Mouse (Mus musculus): Measurements from ENCODE around the gene Naip2. TPM values are rescaled to one million over a fixed set of nuclear protein-coding genes. Genes with fewer than 3 reads are reported as not detected.

Gene Naip2
- total RNA-seq, 2 experiments from 2014 or later = 0.42 to 0.48 TPM

DNA sequence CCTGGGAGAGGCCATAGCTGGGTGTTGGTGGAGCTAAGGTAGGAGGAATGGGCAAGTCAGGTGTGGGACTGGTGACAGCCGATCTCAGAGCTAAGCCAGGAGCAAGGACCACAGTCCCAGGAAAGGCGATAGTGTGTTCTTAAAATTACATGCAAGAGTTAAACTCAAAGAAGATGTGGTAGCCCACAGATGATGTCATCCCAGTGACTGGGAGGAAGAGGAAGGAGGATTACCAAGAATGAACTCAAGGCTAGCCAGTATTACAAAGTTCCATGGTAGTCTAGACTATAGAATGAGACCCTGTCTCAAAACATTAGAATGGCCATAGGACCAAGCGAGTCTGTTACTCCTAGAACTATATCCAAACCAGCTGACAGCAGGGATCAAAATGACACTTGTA is 45.3 kb downstream of the Naip2 start:
- intact Hi-C loops (cut with DNase I) = no loop called here
- no peak overlapping the region for H3K4me3 ChIP-seq
- DNase-seq (ENCODE audit: extremely low spot score in 1 of 2, low spot score in 2 of 2) = no peak
- no peak overlapping the region for H3K27ac ChIP-seq
- no peak for TF ChIP-seq CTCF (IDR thresholded peaks at IDR 0.05)

DNA sequence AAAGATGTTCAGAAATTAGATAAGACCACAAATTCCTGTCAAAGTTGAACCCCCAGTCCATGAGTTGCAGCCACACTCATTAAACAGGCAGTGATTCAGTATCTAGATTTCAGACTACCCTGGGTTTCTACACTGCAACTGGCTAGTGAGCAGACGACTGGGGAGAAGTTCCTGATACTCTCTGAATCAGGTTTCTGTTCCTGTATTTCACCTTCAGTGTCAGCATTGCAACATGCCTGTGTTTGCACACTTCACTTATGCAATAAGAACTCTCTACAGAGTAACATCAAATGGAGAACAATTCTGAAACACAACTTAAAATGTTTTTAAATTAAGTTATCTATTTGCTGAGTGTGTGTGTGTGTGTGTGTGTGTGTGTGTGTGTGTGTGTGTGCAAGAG is 49.2 kb downstream of the Naip2 start:
- TF ChIP-seq CTCF (IDR thresholded peaks at IDR 0.05) = no peak
- Histone ChIP-seq H3K27ac (no peak overlapping the region), H3K4me3 (no peak overlapping the region)
- intact Hi-C loops (cut with DNase I) = no loop called here
- no peak for DNase-seq (ENCODE audit: extremely low spot score in 1 of 2, low spot score in 2 of 2)

DNA sequence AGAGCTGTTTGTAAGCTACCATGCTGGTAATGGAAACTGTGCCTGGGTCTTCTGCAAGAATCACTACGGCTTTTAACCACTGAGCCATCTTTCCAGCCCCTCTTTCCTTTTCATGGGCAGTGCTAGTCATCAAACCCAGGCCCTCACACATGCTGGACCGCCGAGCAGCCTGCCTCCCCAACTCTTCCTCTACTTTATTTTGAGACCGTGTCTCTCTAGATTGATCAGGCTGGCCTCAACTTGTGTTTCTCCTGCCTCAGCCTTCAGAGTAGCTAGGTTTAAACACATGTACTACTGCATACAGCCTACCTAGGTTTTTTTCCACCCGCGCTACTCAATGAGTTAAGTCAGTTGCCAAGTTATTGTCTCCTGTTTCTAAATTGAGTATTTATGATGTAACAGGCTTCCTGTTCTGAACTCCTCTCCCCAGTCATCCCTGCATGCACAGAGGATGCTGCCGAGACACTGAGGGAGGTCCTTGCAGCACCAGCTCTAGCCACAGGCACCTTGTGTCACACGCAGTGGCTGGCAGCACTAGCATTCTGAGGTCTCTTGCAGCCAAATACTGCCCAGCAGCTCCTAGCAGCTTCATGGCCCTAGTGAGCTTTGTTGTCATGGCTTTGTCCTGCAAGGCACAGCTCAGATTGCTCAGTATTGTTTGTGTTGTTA is 60.1 kb downstream of the Naip2 start:
- intact Hi-C loops (cut with DNase I) = no loop called here
- Histone ChIP-seq H3K4me3 (no peak overlapping the region), H3K27ac (no peak overlapping the region)
- no peak for DNase-seq (ENCODE audit: extremely low spot score in 1 of 2, low spot score in 2 of 2)
- no peak for TF ChIP-seq CTCF (IDR thresholded peaks at IDR 0.05)

DNA sequence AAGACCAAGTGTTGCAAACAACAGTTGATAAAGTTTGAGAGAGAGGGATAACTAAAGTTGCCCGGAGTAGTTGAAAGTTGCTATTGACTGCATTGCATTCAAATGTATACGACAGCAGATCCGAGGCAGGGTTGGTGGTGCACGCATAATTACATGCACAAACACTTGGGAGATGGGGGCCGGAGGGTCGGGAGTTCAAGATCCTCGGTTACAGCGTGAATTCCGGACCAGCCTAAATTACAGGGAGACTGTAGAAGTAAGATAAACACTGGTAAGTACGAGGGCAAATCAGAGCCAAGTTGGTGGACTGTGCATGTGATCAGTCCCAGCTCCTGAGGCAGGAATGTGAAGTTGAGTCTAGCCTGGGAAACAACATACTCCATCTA is 76.6 kb downstream of the Naip2 start:
- no peak for DNase-seq (ENCODE audit: extremely low spot score in 1 of 2, low spot score in 2 of 2)
- intact Hi-C loops (cut with DNase I) = no loop called here
- H3K27ac ChIP-seq = no peak overlapping the region
- no peak for TF ChIP-seq CTCF (IDR thresholded peaks at IDR 0.05)
- peak overlapping the region; percentile 88 for H3K4me3 ChIP-seq

DNA sequence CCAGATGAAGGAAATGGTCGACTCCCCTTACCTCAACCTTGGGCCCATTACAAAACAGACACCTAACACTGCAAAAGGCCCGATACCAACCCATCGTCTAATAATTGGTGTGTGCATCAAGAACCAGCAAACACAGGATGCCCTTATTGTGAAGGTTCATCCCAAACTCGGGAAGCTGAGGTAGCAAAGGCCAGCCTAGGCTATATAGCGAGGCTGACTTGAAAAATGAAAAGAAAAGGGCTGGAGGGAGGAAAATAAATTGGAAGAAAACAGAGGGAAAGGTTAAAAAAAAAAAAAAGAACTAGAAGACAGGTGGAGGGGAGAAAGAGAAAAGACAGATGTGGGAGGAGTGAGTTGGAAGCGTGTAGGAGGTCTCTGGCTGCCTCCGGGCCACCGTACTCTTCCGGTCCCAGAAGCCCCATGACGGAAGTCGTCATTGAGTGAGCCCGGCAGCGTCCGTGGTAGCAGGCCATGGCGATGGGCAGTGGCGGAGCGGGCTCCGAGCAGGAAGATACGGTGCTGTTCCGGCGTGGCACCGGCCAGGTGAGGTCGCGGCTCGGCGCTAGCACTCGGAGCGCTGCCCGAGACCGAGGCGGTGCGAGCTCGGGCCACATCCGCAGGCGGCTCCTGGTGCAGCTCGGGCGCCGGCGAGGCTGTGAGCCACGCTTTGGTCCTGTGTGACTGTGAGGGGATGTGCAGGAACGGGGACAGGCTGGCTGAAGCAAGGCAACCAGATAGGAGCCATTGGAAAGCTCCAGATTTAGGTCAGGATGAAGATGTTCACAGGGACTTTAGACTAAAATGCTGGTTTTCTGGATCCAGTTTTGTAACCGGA is 77.3 kb downstream of the Naip2 start, which contains the start of gene Smn1:
Smn1 (plus strand) TSS at position 430 of the 835 bp plus-strand sequence.
- Histone ChIP-seq H3K27ac (peak within 1 kb of the TSS; percentile 38), H3K4me3 (peak within 1 kb of the TSS; percentile 88)
- DNase-seq (ENCODE audit: extremely low spot score in 1 of 2, low spot score in 2 of 2) = peak; percentile 95 to 97
- intact Hi-C loops (cut with DNase I) = loop anchor here (1.0 kb wide), 1 partner anchor 8 kb away; no protein-coding TSS in a partner anchor
- TF ChIP-seq CTCF (IDR thresholded peaks at IDR 0.05) = no peak

DNA sequence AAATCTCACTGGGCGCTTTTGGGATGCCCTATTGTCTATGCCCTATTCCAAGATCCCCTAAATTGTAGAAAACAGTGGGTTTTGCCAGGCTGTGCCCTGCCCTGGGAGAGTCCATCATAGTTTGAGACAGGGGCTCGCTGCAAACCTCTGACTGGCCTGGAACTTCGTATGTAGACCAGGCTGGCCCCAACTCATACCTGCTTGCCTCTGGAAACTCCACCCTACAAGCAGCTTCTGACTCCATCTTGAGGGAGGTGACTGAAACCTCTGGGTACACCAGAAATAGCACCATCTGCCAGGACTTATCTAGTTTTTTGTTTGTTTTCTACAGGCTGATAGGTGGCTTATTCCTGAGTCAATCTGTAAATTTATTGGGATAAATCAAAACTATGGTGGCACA is 77.9 kb downstream of the Naip2 start:
- no peak for TF ChIP-seq CTCF (IDR thresholded peaks at IDR 0.05)
- intact Hi-C loops (cut with DNase I) = loop anchor here (1.0 kb wide), 1 partner anchor 8 kb away; no protein-coding TSS in a partner anchor
- Histone ChIP-seq H3K27ac (no peak overlapping the region), H3K4me3 (peak overlapping the region; percentile 88)
- no peak for DNase-seq (ENCODE audit: extremely low spot score in 1 of 2, low spot score in 2 of 2)

DNA sequence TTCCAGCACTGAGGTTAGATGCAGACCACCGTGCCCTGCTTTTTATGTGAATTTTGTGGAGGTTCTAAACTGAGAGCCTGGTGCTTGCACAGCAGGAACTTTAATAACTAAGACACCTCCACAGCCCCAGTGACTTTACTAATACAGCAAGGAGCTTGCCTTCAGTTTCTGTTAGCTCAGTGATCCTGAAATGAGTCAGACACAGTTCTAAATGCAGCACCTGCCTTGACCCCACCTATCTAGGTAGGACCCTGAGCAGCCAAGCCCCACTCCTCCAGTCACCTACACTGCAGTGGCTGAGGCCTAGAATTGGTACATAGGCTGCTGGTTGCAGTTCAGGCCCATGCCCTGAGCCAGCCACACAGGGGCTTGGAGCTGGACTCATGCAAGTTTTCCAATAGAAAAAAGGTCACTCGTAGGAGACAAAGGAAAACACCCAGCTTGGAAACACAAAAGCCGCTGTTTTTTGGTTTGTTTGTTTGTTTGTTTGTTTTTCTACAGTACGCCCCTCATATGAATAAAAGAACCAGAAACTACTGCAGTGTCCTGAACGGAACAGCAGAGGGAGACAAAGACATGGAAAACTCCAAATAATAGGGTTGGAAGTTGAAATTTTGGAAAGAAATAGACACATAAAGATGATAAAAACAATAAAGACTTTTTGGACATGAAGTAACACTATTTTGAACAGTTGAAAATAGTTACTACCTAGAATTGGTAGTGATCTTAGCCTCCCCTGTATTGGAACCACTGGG is 89.5 kb downstream of the Naip2 start:
- TF ChIP-seq CTCF (IDR thresholded peaks at IDR 0.05) = peak; percentile 78
- intact Hi-C loops (cut with DNase I) = loop anchor here (5.0 to 10.0 kb wide), 2 partner anchors 280 to 502 kb away; partner anchors contain the start of gene Marveld2
- DNase-seq (ENCODE audit: extremely low spot score in 1 of 2, low spot score in 2 of 2) = no peak
- Histone ChIP-seq H3K4me3 (no peak overlapping the region), H3K27ac (no peak overlapping the region)

DNA sequence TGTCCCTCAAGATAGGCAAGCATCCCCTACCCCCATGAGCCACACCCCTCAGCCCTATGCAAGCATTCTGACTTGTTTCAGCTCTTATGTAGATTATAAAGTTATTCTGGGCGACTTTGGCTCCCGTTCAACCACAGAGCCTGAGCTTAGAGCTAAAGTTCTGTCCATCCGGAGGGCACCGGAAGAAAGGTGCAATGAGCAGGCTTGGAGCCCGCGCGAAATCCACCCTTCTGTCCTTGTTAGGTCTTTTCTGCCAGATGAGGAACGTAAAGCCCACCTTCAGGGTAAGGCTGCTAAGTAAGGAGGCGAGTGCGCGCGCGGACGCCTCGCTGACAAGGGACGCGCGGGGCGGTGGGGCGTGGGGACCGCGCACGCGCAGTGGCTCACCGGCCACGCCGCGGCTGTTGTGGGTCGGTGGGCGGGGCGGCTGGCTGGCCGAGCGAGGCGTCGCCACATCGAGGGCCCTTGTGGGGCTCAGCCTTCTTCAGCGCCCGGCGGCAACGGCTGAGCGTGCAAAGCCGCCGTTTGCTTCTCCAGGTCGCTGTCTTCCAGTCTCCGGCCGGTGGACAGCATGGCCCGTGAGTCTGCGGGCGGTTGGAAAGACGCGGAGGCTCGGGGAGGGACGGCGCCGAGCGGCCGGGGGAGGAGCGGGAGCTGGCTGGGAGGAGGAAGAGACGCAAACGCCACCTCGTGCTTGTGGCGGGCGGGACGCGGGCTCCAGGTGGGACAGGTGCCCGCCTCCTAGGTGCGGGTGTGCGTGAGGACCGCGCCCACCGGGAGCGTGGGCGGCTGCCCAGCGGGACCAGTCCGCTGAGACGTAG is 94.0 kb downstream of the Naip2 start, which contains the start of gene Serf1:
Serf1 (plus strand) TSS at position 361 of the 821 bp plus-strand sequence.
- Histone ChIP-seq H3K4me3 (peak within 1 kb of the TSS; percentile 94), H3K27ac (peak within 1 kb of the TSS; percentile 75)
- intact Hi-C loops (cut with DNase I) = no loop called here
- no peak for TF ChIP-seq CTCF (IDR thresholded peaks at IDR 0.05)
- peak; percentile 86 to 87 for DNase-seq (ENCODE audit: extremely low spot score in 1 of 2, low spot score in 2 of 2)

DNA sequence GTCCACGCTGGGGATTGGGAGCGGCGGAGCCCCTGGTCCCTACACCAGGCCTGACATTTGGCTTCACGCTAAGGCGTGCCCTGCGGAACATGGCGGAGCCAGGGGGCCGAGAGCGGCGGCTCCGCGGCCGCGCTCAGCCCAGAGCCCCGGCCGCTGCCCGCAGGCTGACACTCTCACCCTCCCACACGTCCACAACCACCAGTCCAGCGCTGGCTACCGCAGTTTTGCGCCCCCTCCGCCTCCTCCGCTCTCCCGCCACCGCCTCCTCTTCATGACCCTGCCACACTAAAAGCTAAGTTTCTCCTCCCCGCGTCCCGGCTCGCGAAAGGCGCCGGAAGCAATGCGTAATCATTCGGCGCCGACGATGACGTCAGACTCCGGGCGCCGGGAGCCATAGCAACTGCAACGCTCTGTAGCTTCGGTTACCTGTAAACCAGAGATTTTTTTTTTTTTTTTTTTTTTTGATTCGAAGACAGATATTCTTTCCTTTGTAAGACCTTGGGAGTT is 98.1 kb downstream of the Naip2 start, which contains the start of gene Bdp1:
Bdp1 (minus strand) TSS at position 323 of the 507 bp plus-strand sequence.
- intact Hi-C loops (cut with DNase I) = loop anchor here (2.0 kb wide), 1 partner anchor 547 kb away; the partner anchor contains the start of genes Ak6, Rad17 and Taf9
- TF ChIP-seq CTCF (IDR thresholded peaks at IDR 0.05) = no peak
- H3K27ac ChIP-seq = peak within 1 kb of the TSS; percentile 93

DNA sequence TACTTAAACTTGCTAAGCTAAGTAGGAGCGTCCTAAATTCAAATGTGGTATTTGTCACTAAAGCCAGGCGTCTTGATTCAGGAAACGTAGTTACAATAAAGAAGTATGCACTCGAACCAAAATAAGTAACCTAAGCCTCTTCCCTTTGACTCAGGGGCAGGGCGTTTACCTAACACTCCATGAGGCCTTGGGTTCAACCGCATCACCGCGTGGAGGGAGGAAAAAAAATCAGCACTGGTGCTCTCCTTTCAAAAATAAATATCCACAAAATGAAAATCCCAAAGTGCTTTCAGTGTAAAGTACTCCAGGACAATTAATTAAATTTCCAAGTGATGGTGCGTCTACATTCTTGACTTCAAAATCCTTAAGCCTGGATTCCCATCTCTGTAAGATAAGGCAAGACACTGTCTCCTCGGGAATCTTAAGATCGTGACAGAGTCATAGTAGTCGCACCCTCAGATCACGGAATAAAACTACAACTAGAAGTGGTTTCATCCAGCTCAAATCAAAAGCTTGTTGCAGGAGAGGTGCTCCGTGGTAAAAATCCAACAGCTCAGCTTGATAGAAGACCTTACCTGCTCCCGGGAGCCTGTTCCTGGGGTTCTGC is 98.7 kb downstream of the Naip2 start:
- H3K27ac ChIP-seq = peak overlapping the region; percentile 93
- H3K4me3 ChIP-seq = peak overlapping the region; percentile 99
- intact Hi-C loops (cut with DNase I) = loop anchor here (2.0 kb wide), 1 partner anchor 548 kb away; the partner anchor contains the start of genes Ak6, Rad17 and Taf9
- DNase-seq (ENCODE audit: extremely low spot score in 1 of 2, low spot score in 2 of 2) = no peak
- no peak for TF ChIP-seq CTCF (IDR thresholded peaks at IDR 0.05)

More for the DNA sequence above, 98.1 kb downstream of the Naip2 start, which contains the start of gene Bdp1:
- peak within 1 kb of the TSS; percentile 99 for H3K4me3 ChIP-seq
- peak; percentile 95 to 98 for DNase-seq (ENCODE audit: extremely low spot score in 1 of 2, low spot score in 2 of 2)

Data from left cerebral cortex, adult 2 months (tissue).